Mouse (Mus musculus): ENCODE measurements around the gene Rho.

The Rho gene

GRCm38 (mm10) chr6:115955664-115956063, 24.1 kb downstream of the Rho start:
- in situ Hi-C loops (cut with MboI, MseI), result loop anchor here (10.0 kb wide), 1 partner anchor 1909 kb away; the partner anchor contains the start of gene Zfp239

- in situ Hi-C loops (cut with MboI, MseI), result loop anchor here (10.0 kb wide), 1 partner anchor 1908 kb away; the partner anchor contains the start of gene Zfp239
These were observed 24.9 kb downstream of the Rho start for GRCm38 (mm10) chr6:115956418-115956921.

GRCm38 (mm10) chr6:115956922-115957601, 25.5 kb downstream of the Rho start:
- in situ Hi-C loops (cut with MboI, MseI), result loop anchor here (10.0 kb wide), 1 partner anchor 1908 kb away; the partner anchor contains the start of gene Zfp239

GRCm38 (mm10) chr6:115957681-115958080, 26.1 kb downstream of the Rho start:
- in situ Hi-C loops (cut with MboI, MseI), result loop anchor here (10.0 kb wide), 1 partner anchor 1907 kb away; the partner anchor contains the start of gene Zfp239

GRCm38 (mm10) chr6:115958445-115958844, 26.9 kb downstream of the Rho start:
- in situ Hi-C loops (cut with MboI, MseI), result loop anchor here (10.0 kb wide), 1 partner anchor 1906 kb away; the partner anchor contains the start of gene Zfp239

- in situ Hi-C loops (cut with MboI, MseI), result loop anchor here (10.0 kb wide), 1 partner anchor 1906 kb away; the partner anchor contains the start of gene Zfp239
These were observed 27.7 kb downstream of the Rho start for GRCm38 (mm10) chr6:115959151-115959691.

- in situ Hi-C loops (cut with MboI, MseI), result no loop called here
These were observed 28.8 kb downstream of the Rho start for GRCm38 (mm10) chr6:115960322-115960721.

- in situ Hi-C loops (cut with MboI, MseI), result no loop called here
These were observed 30.2 kb downstream of the Rho start for GRCm38 (mm10) chr6:115961743-115962142.

- in situ Hi-C loops (cut with MboI, MseI), result no loop called here
These were observed 31.0 kb downstream of the Rho start for GRCm38 (mm10) chr6:115962439-115963085.

- in situ Hi-C loops (cut with MboI, MseI), result no loop called here
These were observed 32.1 kb downstream of the Rho start for GRCm38 (mm10) chr6:115963656-115964055.

- in situ Hi-C loops (cut with MboI, MseI), result no loop called here
These were observed 34.8 kb downstream of the Rho start for GRCm38 (mm10) chr6:115966227-115966966.

- in situ Hi-C loops (cut with MboI, MseI), result no loop called here
These were observed 35.8 kb downstream of the Rho start for GRCm38 (mm10) chr6:115967291-115967880.

- in situ Hi-C loops (cut with MboI, MseI), result no loop called here
These were observed 36.5 kb downstream of the Rho start for GRCm38 (mm10) chr6:115968086-115968485.

- in situ Hi-C loops (cut with MboI, MseI), result no loop called here
These were observed 37.2 kb downstream of the Rho start for GRCm38 (mm10) chr6:115968700-115969099.

- in situ Hi-C loops (cut with MboI, MseI), result no loop called here
These were observed 37.6 kb downstream of the Rho start for GRCm38 (mm10) chr6:115969103-115969502.

- in situ Hi-C loops (cut with MboI, MseI), result no loop called here
These were observed 38.4 kb downstream of the Rho start for GRCm38 (mm10) chr6:115969952-115970351.

- in situ Hi-C loops (cut with MboI, MseI), result no loop called here
These were observed 39.9 kb downstream of the Rho start for GRCm38 (mm10) chr6:115971273-115972060.

GRCm38 (mm10) chr6:115972083-115972764, 40.7 kb downstream of the Rho start:
- in situ Hi-C loops (cut with MboI, MseI), result no loop called here

GRCm38 (mm10) chr6:115973139-115973875, 41.8 kb downstream of the Rho start:
- in situ Hi-C loops (cut with MboI, MseI), result no loop called here

All from regulatory T cell (primary cell).